Mouse (Mus musculus) retina, embryonic 14.5 days (tissue): ENCODE results near the gene Pik3c2b.

Experiments
- DNase-seq: peaks from one replicate; pipeline ENCODE4 v3.0.0-alpha.2; 2015; ENCODE audit warnings: low spot score

The Pik3c2b gene

GRCm38 (mm10) chr1:133073327-133073856 is 27.9 kb downstream of the Pik3c2b start:
- DNase-seq = no peak

GRCm38 (mm10) chr1:133074541-133074940 is 29.1 kb downstream of the Pik3c2b start:
- no peak for DNase-seq

DNA sequence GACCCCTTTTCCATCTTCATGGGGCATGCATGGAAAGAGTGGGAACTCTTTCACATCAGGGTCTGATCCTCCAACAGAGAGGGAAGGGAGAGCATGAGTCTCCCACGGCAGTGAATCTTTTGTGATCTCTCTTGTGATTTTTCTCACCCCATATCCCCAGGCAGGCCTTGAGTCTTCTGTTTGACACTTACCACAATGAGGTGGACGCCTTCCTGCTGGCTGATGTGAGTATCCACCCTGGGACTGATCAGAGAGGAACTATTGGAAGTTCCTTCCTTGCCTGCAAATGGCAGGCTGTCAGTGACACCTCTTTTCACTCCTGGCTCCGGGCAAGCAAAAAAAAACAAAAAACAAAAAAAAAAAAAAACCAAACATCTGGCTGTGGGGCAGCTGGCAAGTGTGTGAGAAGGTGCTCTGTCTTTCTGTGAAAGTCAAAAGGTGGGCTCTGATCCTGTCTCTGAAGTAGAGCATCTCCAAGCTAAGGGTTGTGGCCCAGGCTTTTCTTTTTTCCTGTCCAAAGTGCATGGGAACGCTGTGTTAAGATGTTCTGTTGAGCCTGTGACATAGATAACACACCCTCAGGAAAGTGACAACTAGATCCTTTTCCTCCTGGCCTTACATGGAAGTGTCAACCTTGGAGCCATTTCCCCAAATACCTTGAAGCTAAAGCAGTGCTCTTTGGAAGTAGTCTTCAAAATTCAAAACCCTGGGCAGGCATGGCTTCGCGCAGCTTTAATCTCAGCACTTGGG is 30.4 kb downstream of the Pik3c2b start:
- no peak for DNase-seq

DNA sequence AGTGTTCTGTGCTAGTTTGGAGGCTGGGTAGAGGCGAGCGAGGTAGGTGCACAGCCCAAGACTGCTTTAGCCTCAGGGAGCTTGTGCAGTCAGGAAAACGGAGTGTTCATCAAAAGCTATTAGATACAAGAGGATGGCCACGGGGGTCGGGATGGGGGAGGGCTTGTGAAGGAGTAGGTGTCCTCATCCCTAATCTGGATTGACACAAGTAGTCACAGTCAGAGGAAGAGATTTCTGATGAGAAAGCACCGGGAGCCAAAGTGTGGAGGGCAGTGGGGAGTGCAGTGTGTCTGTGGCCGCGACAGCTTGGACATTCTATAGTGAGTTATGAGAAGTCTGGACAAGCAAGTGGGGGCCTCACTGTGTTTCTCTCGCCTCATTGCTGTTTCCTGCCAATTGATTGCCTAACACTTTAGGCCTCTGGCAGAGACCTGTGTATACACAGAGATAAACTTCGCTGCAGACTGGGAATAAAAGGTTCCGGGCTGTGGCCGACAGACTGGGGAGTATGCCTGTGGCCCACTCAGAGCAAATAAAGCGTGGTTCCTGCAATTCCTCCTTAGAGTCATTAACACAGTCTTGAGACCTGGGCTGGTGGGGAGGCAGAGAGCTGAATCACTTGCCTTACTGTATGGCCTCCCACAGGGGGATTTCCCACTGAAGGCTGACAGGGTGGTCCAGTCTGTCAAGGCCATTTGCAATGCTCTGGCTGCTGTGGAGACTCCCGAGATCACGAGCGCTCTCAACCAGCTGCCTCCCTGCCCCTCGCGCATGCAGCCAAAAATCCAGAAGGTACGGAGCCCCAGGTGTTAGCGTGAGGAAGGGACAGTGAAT is 31.4 kb downstream of the Pik3c2b start:
- DNase-seq = peak; percentile 70

DNA sequence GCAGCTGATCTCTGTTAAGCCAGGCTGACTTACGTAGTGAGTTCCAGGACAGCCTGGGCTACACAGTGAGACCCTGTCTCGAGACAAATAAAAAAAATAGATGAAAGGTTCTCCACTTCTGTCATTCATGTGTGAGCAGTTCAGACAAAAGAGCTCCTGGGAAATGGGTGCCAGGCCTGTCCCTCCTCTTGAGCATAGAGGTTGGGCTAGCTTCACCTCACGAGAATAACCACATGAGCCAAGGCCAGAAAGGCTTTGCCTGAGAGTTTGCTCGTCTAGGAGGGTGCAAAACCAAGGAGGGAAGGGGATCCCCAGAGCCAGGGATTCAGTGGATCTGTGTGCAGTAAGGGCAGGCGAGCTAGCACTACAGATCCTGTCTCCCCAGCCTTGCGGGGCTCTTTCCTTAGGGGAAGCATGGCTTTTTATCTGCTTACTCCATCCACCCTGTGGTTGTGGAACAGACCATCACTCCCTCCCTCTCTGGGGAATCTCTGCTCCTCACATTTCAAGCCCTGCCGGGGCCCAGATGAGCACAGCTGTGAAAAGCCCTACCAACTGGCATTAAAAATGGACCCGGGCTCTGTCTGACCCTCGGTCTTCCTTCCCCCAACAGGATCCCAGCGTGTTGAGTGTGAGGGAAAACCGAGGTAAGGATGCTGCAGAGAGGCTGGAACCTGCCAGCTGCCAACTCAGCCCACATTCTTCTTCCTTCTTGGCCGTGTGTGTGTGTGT is 32.3 kb downstream of the Pik3c2b start:
- DNase-seq = no peak

GRCm38 (mm10) chr1:133078338-133078727 is 32.9 kb downstream of the Pik3c2b start:
- DNase-seq = no peak

DNA sequence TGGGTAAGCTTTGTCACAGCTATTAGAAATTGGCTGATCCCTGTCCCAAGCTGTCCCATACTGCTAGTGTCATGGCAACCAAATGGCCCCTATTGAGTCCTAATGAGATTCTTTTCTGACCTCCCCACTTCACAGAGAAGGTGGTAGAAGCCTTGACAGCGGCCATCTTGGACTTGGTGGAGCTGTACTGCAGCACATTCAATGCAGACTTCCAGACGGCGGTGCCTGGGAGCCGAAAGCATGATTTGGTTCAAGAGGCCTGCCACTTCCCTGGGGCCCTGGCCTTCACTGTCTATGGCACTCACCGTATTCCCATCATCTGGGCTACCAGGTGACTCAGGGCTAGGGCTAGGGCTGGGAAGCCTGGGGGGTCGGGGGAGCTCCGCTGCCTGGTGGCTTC is 34.0 kb downstream of the Pik3c2b start:
- DNase-seq = peak; percentile 65

GRCm38 (mm10) chr1:133080079-133080561 is 34.7 kb downstream of the Pik3c2b start:
- peak; percentile 86 for DNase-seq

GRCm38 (mm10) chr1:133080717-133081116 is 35.2 kb downstream of the Pik3c2b start:
- no peak for DNase-seq

GRCm38 (mm10) chr1:133083003-133083546 is 37.6 kb downstream of the Pik3c2b start:
- DNase-seq = no peak

DNA sequence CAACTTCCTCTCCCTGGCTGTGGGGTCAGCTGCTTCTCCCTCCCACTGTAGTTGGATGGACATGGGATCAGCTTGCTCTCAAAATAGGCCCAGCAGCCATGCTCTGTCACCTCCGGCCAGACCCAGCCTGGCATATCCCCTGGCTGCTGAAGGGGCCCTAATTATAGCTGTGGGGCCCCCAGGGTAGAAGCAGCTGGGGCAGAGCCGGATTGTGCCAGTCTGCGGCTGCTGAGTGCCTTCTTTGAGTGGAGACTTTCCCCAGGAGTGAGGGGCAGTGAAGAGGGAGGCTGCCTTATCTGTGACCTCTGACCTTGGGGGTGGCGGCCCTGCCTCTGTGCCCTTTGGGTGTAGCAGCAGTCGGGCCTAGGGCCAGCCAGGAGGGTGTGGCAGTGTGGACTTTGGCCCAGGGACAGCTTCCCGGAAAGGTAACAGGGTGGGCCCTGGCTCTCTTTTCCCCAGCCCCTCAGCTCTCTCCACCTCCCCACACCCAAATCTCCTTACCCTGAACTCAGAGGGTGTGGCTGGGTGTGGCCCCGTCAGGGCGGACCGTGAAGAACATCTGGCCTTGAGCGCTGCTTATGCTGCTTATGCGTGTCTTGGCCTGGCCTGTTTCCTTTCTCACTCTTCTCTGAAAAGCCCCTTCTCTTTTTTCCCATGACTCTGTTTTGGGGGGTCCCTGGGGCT is 38.6 kb downstream of the Pik3c2b start:
- DNase-seq = no peak

DNA sequence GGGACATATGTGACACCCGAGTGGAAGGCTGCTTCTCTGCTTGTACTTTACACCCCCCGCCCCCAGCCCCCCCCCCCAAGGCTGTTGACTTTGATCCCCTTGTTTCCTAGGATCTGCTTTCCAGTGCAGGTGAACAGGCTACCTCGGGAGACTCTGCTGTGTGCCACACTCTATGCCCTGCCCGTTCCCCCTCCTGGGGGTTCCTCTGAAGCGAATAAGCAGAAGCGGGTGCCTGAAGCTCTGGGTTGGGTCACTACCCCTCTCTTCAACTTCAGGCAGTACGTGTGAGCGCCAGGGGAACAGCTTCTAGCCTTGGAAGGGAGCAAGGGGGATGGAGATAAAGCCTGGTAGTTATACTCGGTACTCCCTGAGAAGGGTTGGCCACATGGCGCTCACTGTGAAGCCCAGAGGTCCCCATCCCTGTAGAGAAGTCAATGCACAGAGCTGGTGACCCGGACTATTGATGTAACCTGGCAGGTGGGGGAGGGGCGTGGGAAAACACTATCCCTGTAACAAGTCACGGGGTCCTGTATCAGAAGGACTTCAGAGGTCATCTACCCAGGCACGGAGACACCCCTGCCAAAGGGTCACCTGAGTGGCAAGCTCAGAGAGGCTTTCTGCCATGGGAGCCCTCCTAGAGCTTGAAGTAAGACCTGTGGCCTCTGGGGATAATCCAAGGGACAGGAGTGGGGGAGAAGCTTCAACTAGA is 39.4 kb downstream of the Pik3c2b start:
- DNase-seq = no peak

DNA sequence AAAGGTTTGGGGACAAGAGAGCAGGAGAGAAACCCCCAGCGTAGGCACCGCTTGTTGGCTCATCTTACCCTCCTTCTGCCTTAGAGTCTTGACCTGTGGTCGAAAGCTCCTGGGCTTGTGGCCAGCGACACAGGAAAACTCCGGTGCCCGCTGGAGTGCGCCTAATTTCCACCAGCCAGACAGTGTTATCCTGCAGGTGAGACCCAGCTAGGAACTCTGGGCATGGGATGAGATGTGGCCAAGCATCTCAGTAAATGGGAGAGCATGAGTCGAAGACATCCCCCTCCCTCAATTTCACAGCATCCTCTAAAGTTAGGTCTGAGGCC is 39.9 kb downstream of the Pik3c2b start:
- DNase-seq = no peak

DNA sequence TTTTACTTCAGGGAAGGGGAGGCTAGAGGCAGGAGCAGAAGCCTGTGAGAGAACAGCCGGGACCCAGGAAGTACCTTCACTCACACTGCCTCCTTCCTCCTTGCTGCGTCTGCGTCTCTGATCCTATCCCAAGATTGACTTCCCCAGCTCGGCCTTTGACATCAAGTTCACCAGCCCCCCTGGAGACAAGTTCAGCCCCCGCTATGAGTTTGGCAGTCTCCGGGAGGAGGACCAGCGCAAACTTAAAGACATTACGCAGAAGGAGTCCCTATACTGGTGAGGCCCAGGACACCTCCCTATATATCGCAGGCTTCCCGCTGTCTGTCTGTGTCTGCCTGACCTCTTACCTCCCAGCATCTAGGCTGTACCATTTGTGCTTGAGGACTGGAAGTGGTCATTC is 41.3 kb downstream of the Pik3c2b start:
- no peak for DNase-seq

DNA sequence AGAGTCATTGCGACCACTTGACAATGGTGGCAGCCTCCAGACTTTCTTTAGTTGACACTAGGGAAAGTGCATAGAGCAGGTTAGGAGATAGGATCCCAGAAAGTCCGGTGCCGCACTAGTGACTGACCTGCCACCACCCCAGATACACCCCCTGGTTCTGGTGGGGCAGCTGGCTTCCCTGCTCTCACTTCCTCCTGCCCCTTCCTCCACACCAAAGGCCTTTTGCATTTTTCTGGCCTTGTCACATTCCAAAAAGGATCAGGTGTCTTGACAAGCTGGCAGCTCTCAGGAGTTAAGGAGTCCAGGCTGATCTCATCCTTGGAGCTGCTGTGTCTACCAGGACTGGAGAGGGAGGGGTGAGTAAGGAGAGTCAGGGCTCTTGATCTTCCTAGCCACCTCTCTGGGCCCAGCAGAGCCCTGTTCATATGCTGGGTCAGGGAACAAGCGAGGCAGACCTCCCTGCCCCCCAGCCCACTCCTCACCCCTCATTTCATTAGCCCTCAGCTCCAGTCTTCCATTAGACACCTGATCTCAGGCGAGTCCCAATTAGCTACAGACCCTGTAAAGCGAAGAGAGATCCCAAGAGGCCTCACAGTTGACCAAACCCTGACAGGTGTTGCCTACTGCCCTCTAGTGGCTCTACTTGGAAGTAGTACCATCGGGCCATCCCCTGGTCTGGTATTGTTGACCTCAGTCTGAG is 41.9 kb downstream of the Pik3c2b start:
- peak; percentile 96 for DNase-seq

DNA sequence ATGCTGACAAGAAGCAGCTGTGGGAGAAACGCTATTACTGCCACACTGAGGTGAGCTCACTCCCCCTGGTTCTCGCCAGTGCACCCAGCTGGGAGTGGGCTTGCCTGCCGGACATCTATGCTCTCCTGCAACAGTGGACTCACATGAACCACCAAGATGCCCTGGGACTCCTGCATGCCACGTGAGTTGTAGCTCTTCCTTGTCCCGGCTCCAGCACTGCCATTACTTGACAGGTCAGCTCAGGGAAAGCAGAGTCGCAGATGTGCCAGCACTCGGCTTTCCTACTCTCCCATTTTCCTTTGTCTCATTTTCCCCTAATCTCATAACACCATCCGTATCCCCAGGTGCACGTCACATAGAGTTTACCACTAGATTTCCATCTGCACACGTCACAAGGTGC is 42.7 kb downstream of the Pik3c2b start:
- DNase-seq = no peak

- DNase-seq = no peak
Observed at GRCm38 (mm10) chr1:133089415-133089814, 43.9 kb downstream of the Pik3c2b start.

GRCm38 (mm10) chr1:133090641-133091040 is 45.2 kb downstream of the Pik3c2b start:
- DNase-seq = no peak

DNA sequence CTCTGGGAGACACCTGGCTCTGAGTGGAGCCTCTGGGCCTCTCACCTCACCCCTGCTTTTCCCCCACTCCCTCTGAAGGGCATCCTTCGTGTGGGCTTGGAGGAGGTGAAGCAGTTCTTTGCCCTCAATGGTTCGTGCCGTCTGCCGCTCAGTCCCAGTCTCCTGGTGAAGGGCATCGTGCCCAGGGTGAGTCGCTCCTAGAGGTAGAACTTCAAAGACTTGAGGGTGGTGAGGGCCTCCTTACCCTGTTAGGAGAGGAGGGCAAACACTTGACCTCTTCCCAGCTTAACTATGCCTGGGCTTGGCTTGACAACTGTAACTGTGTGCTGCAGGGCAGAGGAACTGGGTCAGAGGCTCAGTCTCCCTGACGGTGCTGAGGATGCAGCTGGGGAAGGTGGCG is 46.0 kb downstream of the Pik3c2b start:
- no peak for DNase-seq

DNA sequence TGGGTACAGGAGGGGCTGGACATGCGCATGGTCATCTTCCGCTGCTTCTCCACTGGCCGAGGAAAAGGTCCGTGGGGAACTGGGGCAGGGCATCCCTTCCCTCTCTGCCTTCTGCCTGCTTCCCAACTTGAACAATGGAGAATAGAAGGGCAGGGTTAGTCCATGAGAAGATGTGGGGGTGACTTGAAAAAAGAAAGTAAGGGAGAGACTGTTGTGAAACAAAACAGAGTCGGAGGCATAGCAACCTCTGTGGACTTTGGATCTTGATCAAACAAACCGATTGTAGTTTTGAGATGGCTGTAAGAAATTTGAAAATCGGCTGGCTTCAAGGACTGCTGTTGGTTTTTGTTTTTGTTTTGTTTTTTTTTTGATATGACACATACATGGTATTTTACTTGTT is 48.3 kb downstream of the Pik3c2b start:
- no peak for DNase-seq
